Mouse (Mus musculus): ENCODE results near the gene Dnajb8.
A peak's percentile ranks its signal among the peaks of the same experiment; 100 is the strongest.

The Dnajb8 gene

DNA sequence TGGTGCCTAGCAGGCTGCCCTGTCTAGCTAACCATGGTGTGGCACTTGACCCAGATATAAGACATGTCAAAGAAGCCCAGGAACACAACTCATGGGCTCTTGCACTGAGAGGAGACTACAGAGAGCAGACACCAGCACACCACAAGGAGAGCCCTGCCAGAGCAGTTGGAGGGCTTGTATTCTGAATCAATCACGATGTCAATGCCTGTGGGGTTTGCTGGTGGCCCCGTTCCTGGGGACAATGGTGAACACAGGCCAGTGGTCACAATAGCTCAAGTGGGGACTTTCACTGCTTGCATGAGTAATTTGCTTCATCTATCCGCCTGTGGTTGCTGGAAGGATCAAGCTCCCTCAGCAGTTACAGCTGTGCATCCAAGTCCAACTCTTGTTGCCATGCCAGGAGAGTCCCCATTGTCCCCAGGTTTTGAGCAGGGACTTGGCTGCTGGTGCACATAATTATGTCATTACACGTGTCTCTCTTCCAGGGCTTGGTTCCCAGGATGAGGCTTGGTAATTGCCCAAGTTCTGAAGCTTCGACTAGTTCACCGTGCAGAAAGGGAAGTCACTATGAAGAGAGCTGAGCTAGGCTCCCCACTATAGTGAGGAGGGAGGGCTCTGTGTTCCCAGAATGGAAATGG lies 68.2 kb downstream of the Dnajb8 start:
- peak in 1 of 2 experiments; percentile 35 for DNase-seq (ENCODE audit: low spot score in 2 of 2)

- DNase-seq (ENCODE audit: low spot score in 2 of 2), result no peak
Observed at GRCm38 (mm10) chr6:88292274-88292909, 70.3 kb downstream of the Dnajb8 start.

- DNase-seq (ENCODE audit: low spot score in 2 of 2), result no peak
Observed at GRCm38 (mm10) chr6:88299491-88299890, 77.4 kb downstream of the Dnajb8 start.

DNA sequence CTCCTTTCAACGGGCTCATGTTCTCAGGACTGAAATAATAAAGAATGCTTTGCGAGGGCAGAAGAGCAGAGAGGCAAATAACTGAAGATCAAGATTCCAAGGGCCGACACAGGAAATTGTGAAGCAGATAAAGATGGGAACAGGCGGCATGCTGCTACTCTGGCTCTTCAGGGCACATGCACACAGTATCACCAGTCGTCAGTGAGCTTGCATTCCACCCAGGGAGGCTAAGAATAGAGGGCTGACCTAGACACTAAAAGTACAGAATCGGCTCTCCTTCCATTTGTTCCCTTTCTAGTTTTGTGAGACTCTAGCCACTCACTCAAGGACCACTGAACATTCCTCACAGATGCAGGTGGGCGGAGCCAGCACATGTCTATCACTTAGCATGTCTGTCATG lies 79.2 kb downstream of the Dnajb8 start:
- DNase-seq (ENCODE audit: low spot score in 2 of 2), result no peak

Data from cerebellum, postnatal 4 days (tissue).